Mouse (Mus musculus): ENCODE results near the gene Mzt1.
"Not testable (repeated sequence)": the region's sequence is repeated elsewhere in the genome, so short reads cannot be mapped to it uniquely, and the experiment has no call there.

Mzt1 gene

GRCm38 (mm10) chr14:99046031-99046781, at the start of gene Mzt1, which contains the start of gene Bora:
Gene Mzt1 (minus strand): TSS chr14:99046134.
Gene Bora (plus strand): TSS chr14:99046222.
- DNase-seq (ENCODE audit: low spot score in 2 of 2): peak; percentile 87 to 89

DNA sequence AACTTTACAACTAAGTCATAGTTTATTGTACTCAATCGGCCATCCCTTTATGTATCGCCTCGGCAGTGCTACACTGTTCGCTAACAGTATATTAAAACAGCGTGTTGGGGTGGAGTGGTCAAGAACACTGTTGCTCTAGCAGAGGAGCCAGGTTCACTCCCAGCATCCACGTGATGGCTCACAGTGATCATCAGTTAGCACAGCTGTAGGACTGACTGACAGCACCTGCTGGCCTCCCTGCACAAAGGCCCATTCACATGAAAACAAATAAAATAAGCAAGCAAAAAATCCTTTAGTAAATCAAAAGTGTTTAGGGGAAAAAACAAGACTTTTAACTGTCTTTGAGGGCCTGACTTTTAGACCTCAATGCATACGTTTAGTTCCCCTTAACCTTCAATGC, 43.0 kb upstream of the Mzt1 start:
- no peak for DNase-seq (ENCODE audit: low spot score in 2 of 2)

DNA sequence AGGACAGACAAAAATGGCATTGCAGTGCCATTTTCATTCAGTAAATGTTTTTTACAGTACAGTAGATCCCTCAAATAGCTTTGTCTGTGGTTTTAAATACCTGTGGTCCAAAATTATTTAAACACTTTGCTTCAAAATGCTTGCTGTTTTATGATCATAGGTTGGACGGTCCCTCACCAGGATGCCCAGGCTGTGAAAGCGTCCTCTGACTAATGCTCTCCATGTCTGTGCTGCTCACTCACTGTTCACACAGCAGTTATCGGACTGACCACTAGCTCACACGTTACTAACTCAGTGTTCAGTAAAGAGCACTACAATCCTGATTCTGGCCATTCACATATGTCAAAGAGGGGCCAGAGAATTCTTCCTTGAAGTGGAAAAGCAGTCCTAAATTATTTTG, 25.2 kb upstream of the Mzt1 start:
- DNase-seq (ENCODE audit: low spot score in 2 of 2): no peak

DNA sequence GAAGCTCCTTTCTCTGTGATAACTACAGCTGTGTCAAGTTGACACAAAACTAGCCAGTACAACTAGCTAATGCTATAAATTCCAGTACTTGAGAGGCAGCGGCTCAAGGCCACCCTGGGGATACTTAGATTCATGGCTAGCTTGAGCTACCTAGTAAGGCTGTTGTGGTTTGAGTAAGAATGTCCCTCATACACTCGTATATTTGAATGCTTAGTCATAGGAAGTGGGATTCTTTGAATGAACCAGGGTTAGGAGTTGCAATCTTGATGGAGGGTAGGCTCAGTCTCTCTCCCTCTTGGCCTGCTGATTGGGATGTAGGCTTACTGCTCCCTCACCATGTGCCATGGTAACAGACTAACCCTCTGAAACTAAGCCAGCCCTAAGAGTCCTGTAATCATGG, 17.2 kb upstream of the Mzt1 start:
- no peak for DNase-seq (ENCODE audit: low spot score in 2 of 2)

- no peak for DNase-seq (ENCODE audit: low spot score in 2 of 2)
These were observed 14.7 kb upstream of the Mzt1 start for GRCm38 (mm10) chr14:99060616-99061015.

GRCm38 (mm10) chr14:99058959-99059586, 13.1 kb upstream of the Mzt1 start:
- no peak for DNase-seq (ENCODE audit: low spot score in 2 of 2)

- DNase-seq (ENCODE audit: low spot score in 2 of 2): no peak
These were observed 848 bp upstream of the Mzt1 start for GRCm38 (mm10) chr14:99046782-99047181.

DNA sequence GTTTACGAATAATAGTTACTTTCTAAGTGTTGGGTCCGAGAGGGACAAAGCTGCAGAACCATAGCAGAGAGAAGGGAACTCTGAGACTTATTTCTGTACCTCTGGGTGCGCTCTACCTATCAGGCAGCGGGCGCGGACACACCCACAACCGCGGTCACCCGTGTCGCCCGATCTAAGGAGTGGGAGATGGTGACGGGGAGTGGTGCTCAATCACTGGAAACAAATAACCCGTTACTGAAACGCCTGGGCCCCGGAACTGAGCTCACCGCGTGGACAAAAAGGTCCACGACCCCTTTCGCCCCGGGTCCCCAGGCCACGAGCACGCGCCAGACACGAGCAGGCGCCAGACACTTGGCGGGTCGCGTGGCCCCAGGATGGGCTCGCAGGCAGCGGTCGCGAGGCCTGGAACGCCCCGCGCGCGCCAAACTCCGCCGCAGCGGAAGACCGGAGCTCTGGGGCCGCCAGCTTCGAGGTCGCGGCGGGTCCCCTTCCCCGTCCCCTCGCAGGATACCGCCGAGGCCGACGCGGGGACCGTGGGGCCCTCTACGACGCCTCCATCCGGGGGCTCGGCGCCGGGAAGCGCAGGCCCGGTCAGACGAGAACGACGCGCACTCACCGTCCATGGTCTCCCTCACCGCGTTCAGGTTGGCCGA, 430 bp downstream of the Mzt1 start:
- DNase-seq (ENCODE audit: low spot score in 2 of 2): peak; percentile 2 to 15

- DNase-seq (ENCODE audit: low spot score in 2 of 2): no peak
These were observed 1.2 kb downstream of the Mzt1 start for GRCm38 (mm10) chr14:99044718-99045117.

DNA sequence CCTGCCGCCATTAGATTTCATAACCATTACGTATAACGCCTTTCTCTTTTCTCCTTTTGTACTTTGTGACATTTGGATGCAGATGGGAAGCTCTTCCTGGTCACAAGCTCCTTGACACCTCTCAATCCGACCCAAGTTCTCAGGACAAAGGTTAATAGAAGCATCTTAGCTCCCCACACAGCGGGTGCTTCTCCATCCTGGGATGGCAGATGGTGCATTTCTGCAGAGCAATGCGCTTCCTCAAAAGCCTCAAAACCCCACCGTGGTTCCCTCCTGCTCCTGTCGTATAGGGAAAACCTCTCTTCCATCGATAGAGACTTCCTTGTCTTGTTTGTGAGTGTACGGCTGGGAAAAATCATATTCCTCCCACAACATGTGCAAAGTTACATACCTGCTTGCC, 1.8 kb downstream of the Mzt1 start:
- DNase-seq (ENCODE audit: low spot score in 2 of 2): no peak

GRCm38 (mm10) chr14:99043499-99043898, 2.4 kb downstream of the Mzt1 start:
- DNase-seq (ENCODE audit: low spot score in 2 of 2): no peak

DNA sequence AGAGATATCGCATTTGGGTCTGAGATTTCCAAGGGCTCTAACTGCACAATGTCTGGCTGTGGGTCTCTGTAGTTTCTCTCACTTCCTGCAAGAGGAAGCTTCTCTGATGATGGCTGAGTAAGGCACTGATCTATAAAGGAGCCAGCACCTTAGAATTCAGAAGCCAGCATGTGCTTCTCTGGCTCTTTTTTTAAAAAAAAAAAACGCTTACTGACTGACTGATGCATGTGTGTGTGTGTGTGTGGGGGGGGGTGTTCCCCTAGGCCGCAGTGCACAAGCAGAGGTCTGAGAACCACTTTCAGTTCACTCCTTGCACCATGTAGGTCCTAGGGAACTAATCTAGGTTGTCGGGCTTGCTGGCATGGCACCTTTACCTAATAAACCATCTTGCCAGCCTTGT, 4.5 kb downstream of the Mzt1 start:
- no peak for DNase-seq (ENCODE audit: low spot score in 2 of 2)

DNA sequence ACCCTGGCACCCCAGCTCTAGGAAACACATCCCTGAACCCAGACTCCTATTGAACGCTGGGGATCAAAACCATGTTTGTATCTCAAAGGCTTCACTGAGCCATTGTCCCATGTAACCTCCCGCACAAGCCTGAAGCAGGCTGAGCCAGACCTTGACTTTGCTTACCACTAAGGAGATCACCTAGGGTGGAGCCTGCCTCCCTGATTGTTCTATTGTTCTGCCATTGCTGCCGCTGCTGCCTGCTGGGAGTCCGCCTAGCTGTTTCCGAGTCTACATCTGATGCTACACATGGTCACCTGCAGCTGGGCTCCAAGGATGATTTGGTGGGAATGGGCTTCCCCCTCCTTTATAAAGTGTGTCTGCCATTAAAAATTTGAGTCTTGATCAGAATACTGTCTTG, 6.6 kb downstream of the Mzt1 start:
- not testable (repeated sequence) for DNase-seq (ENCODE audit: low spot score in 2 of 2)

GRCm38 (mm10) chr14:99037703-99038102, 8.2 kb downstream of the Mzt1 start:
- no peak for DNase-seq (ENCODE audit: low spot score in 2 of 2)

GRCm38 (mm10) chr14:99036039-99036438, 9.9 kb downstream of the Mzt1 start:
- no peak for DNase-seq (ENCODE audit: low spot score in 2 of 2)

GRCm38 (mm10) chr14:99034851-99035250, 11.1 kb downstream of the Mzt1 start:
- not testable (repeated sequence) for DNase-seq (ENCODE audit: low spot score in 2 of 2)

GRCm38 (mm10) chr14:99032596-99032995, 13.3 kb downstream of the Mzt1 start:
- no peak for DNase-seq (ENCODE audit: low spot score in 2 of 2)

- no peak for DNase-seq (ENCODE audit: low spot score in 2 of 2)
These were observed 14.5 kb downstream of the Mzt1 start for GRCm38 (mm10) chr14:99031337-99031873.

DNA sequence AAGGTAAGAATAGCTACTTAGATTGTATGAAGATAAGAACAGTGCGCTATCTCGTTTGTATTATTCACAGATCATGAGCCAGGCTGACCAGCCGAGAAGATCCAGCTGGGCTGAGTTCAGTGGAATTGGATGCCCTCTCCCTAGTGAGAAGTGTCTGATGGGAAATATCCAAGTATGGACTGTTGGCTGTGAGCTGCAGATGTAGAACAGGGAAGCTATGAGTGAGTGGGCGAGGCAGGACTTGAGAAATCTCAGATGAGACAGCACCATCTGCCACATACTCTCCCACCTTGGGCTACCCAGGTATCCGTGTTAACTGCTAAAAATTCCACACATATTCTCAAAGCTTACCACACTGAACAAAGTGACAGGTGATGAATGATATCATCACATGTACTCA, 15.9 kb downstream of the Mzt1 start:
- DNase-seq (ENCODE audit: low spot score in 2 of 2): no peak

DNA sequence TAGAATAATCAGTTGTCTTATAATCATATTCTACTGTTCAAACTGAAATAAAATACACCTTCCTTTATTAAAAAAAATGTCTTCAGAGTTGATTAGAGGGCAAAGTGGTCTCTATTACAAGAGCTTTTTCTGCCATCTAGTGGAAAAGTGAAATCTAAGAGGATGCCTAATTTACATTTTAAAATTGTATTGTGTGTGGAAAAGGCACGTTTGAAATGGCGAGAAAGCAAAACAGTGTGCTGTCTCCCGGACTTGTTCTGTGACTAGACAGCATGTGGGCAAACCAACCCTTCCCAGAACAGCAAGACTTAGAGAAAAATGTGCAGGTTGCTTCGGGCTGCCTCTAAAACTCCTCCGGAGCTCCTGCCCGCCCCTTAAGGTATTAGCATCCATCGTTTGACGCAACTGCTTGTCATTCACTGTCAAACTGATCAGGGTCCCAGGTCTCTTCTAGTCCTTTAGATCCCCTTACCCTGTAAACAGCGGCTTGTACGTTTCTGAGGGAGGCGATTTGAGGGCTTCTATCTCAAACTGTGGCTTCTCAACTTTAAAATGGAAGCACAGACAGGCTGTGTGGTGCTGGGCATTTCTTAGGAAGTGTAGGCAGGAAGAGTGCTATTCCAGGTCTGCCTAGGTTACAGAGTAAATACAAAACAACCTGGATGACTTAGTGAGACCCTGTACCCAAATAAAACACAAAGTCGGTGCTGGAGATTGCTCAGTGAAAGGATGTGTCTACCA, 23.4 kb downstream of the Mzt1 start:
- no peak for DNase-seq (ENCODE audit: low spot score in 2 of 2)

- no peak for DNase-seq (ENCODE audit: low spot score in 2 of 2)
These were observed 26.7 kb downstream of the Mzt1 start for GRCm38 (mm10) chr14:99019136-99019808.
